In the genomic region with DNA sequence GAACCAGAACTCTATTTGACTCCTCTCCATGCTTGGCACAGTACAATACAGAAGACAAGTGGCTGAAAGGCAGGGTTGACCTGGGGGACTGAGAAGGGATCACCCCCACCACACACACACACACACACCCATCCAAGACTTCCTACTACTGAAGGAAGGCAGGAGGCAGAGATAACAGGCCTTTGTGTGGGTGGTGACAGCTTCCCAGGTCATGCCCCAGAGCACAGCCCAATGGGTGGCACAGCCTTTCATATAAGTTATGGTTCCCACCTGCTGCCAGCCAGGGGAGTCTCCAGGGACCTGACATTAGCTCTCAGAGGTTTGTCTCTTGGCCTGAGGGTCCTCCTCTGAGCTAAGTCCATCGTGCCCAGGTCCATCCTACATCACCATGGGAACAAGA, we compare ENCODE assay signal across 17 mouse cellular contexts.
"Had no signal": no experiment of that assay in that cellular context is flagged by ENCODE, and none has a peak within 500 bp of the region (broad histone marks: within the 10 kb centered on the region; RNA-seq: fewer than 3 reads in every experiment).

No protein-coding gene starts in this region.

- DNase-seq: kidney, adult 2 months; kidney, postnatal 10 days; kidney, postnatal 36 days; layer of hippocampus, postnatal 36 days; lung, adult 2 months; lung, postnatal 14 days; lung, postnatal 4 days; retina, postnatal 1 day; thymus, adult 18-20 months; thymus, postnatal 36 days had no signal

- H3K27me3 ChIP-seq: liver, embryonic 15.5 days; midbrain, embryonic 13.5 days; neural tube, embryonic 13.5 days had no signal

- H3K9me3 ChIP-seq: liver, embryonic 15.5 days; midbrain, embryonic 10.5 days; midbrain, embryonic 13.5 days; neural tube, embryonic 13.5 days had no signal

- H3K4me2 ChIP-seq: liver, embryonic 15.5 days; midbrain, embryonic 13.5 days; neural tube, embryonic 13.5 days had no signal

- H3K4me3 ChIP-seq: liver, embryonic 15.5 days; midbrain, embryonic 10.5 days; midbrain, embryonic 13.5 days; myocyte; neural tube, embryonic 13.5 days had no signal

- H3K27ac ChIP-seq: liver, embryonic 15.5 days; midbrain, embryonic 10.5 days; midbrain, embryonic 13.5 days; neural tube, embryonic 13.5 days had no signal

- ATAC-seq: intestine, embryonic 16.5 days; midbrain, embryonic 13.5 days; midbrain, embryonic 16.5 days had no signal

- H3K4me1 ChIP-seq: midbrain, embryonic 13.5 days; neural tube, embryonic 13.5 days had no signal

- H3K36me3 ChIP-seq: liver, embryonic 15.5 days; midbrain, embryonic 10.5 days; midbrain, embryonic 13.5 days; neural tube, embryonic 13.5 days had no signal

- H3K9ac ChIP-seq: liver, embryonic 15.5 days; midbrain, embryonic 13.5 days; neural tube, embryonic 13.5 days had no signal
